Mouse (Mus musculus) erythroblast, embryonic 14.5 days (primary cell): Measurements from ENCODE around the gene Fmn2.

ENCODE experiments used
- GATA1 ChIP-seq: IDR thresholded peaks from 2 replicates; pipeline ENCODE4 v1.6.1; 2012; ENCODE audit warnings: low read length, inconsistent platforms, mixed read lengths
- TAL1 ChIP-seq: IDR thresholded peaks from 3 replicates; pipeline ENCODE4 v1.6.1; 2012; ENCODE audit warnings: low read length, inconsistent platforms, mixed read lengths

GRCm38 (mm10) chr1:174701835-174702234, 200.2 kb downstream of the Fmn2 start:
- TF ChIP-seq GATA1 (no peak), TAL1 (no peak)
